ENCODE assay signal across 8 mouse cellular contexts in the genomic region with DNA sequence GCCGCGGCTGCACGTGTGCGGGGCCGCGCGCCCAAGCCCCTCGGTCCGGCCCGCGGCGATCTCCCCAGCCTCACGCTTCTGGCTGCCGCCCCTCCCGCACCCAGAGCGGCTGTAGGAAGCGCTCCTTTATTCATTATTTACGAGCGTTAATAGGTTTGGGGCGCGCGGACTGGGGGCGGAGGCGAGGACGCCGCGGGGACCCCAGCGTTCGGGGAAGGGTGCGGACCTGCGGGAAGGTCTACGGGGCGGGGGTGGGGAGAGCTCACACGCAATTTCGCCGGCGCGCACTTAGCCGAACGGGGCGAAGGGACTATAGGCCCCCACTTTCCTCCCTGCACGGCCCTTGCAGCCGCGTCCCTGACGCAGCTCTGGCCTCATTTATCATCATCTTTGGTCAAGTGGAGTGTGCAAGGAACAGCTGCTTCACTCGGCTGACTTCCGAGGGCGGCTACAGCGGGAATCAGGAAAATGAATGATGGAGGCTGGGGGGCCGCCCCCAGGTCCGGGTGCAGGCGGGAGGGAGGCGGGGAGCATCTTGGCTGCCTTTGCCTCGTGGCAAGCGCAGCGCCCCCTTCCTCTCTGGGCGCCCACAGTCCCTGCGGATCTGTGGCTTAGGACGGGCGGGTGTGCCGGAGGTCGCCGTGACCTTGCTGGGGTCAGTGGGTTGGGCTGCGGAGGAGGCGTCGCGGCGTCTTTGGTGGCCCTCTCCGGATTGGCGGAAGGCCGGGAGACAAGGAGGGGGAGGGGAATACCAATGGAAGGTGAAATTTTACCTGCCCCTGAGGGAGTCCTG. TPM values are rescaled to one million over a fixed set of nuclear protein-coding genes. Genes with fewer than 3 reads are reported as not detected.
A peak's percentile ranks its signal among the peaks of the same experiment; 100 is the strongest.
DNase-seq lines count a peak whose midpoint lies in the region; ATAC-seq lines count a peak whose summit lies in the region.

No protein-coding gene starts in this region.

- H3K4me2 ChIP-seq in hindbrain, embryonic 15.5 days = peak overlapping the region; percentile 92

- no peaks in the 10 kb centered on the region for H3K27me3 ChIP-seq in hindbrain, embryonic 15.5 days

- H3K4me1 ChIP-seq in hindbrain, embryonic 15.5 days (replicated peaks) = peaks cover 74% of the 10 kb centered on the region

- peak overlapping the region; percentile 68 for H3K4me3 ChIP-seq in hindbrain, embryonic 15.5 days

- no peaks in the 10 kb centered on the region for H3K9me3 ChIP-seq in hindbrain, embryonic 15.5 days

- no peaks in the 10 kb centered on the region for H3K36me3 ChIP-seq in hindbrain, embryonic 15.5 days

- H3K9ac ChIP-seq in hindbrain, embryonic 15.5 days = peak overlapping the region; percentile 82

- ATAC-seq in hindbrain, embryonic 15.5 days (ENCODE audit: low FRiP score, low read depth) = peak; percentile 69

- peak; percentile 54 for DNase-seq in NIH3T3 (ENCODE audit: low read depth)
- DNase-seq in cerebellum, postnatal 14 days = peak; percentile 87
- DNase-seq in gastrocnemius, adult 18-20 months (ENCODE audit: low spot score) = peak; percentile 68
- DNase-seq in left cerebral cortex, adult 18-20 months (ENCODE audit: low spot score in 2 of 2) = peak; percentile 58 to 80
- peak; percentile 70 for DNase-seq in lung, postnatal 25 days (ENCODE audit: low spot score)
- peak; percentile 43 for DNase-seq in retina, adult 2 months (ENCODE audit: low read depth, low spot score)
- DNase-seq in thymus, postnatal 36 days = peak; percentile 63 to 73

- WGBS in hindbrain, embryonic 15.5 days = 0% methylated on average over 63 of the region's 71 CpGs

- H3K27ac ChIP-seq in hindbrain, embryonic 15.5 days (replicated peaks) = peak overlapping the region; percentile 100

RNA-seq across cellular contexts. Expression of a gene that starts 46.0 kb away (rescaled TPM):
- total RNA-seq in gastrocnemius, adult 18-20 months (2021) = 10 to 100 TPM; 32.4 to 35.9 TPM
- 47.7 and 50.9 TPM in 2 replicates for polyA plus RNA-seq in hindbrain, embryonic 15.5 days (2015; fragmentation: Nextera tagmentation; extraction: Ambion mirVana)
- total RNA-seq in left cerebral cortex, adult 18-20 months (2021) = 10 to 100 TPM; 66.2 to 68.2 TPM

Comparison
In these comparisons a context has a peak if more than half of its experiments do, and no peak if none do; other contexts are left out.
1. Peak in every context shown above with its lines: DNase-seq, ATAC-seq, H3K4me3 ChIP-seq and H3K27ac ChIP-seq.